In the genomic region with DNA sequence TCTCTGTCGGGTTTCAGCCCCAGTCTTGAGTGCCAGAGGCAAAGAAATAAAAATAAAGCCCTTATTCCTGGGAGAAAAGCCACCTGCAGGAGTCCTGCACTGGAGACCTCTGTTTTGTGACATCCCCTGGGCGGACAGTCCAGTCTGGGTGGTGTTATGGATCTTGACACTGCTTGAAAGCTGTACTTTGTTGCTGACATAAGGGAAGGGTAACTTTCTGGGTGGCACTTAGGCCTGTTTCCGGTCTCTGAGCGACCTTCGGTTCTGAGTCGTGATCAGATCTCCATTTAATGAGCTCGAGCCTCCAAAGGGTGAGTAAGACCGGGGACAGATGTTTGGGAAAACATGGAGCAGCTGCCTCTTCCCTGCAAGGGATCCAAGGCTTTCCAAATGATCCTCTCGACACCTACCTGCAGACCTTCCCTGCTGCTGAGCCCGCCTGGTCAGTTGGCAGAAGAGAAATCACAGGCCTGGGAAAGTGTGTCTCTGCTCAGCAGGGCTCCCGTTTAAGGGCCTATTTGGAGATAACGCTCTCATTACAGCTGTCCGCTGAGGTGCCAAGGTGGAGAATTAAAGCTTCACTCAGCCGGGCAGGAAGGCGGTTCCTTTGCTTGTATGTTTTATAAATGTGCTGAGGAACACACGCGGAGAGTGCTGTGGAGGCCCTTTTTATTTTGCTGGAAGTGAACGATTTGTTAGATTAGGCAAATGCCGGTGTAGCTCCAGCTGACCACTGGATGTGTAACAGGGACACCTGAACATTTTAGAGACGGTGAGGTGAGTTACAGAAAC, we compare ENCODE assay signal across 8 mouse cellular contexts. TPM values are rescaled to one million over a fixed set of nuclear protein-coding genes. Genes with fewer than 3 reads are reported as not detected.
DNase-seq lines count a peak whose midpoint lies in the region; ATAC-seq and TF ChIP-seq lines count a peak whose summit lies in the region.

No protein-coding gene starts in this region.

- H3K9me3 ChIP-seq in heart, embryonic 11.5 days (replicated peaks; ENCODE audit: control insufficient read depth, low read length): no peaks in the 10 kb centered on the region
- H3K9me3 ChIP-seq in G1E (replicated peaks): no peaks in the 10 kb centered on the region
- H3K9me3 ChIP-seq in limb, embryonic 14.5 days (ENCODE audit: control insufficient read depth, low read length): no peaks in the 10 kb centered on the region

- no peaks in the 10 kb centered on the region; the same call in 1 of the 2 replicates for H3K4me1 ChIP-seq in heart, embryonic 11.5 days (ENCODE audit: control insufficient read depth, insufficient read depth, low read length)
- H3K4me1 ChIP-seq in G1E (ENCODE audit: insufficient read depth, low read depth, low read length): peaks cover 46% of the 10 kb centered on the region
- peaks cover 11% of the 10 kb centered on the region for H3K4me1 ChIP-seq in limb, embryonic 14.5 days (ENCODE audit: control insufficient read depth, insufficient read depth, low read length)
- peaks cover 6% of the 10 kb centered on the region for H3K4me1 ChIP-seq in olfactory bulb, adult 2 months (ENCODE audit: control insufficient read depth, insufficient read depth, low read length)

- no peaks in the 10 kb centered on the region for H3K27me3 ChIP-seq in heart, embryonic 11.5 days (ENCODE audit: control insufficient read depth, insufficient read depth, low read length)
- no peaks in the 10 kb centered on the region for H3K27me3 ChIP-seq in G1E (ENCODE audit: insufficient read depth, low read length)
- H3K27me3 ChIP-seq in limb, embryonic 14.5 days (ENCODE audit: control insufficient read depth, insufficient read depth, low read length): no peaks in the 10 kb centered on the region

- no peaks in the 10 kb centered on the region for H3K36me3 ChIP-seq in heart, embryonic 11.5 days (ENCODE audit: control insufficient read depth, insufficient read depth, low read length)
- peaks cover 37% of the 10 kb centered on the region for H3K36me3 ChIP-seq in G1E (replicated peaks)
- H3K36me3 ChIP-seq in limb, embryonic 14.5 days (ENCODE audit: control insufficient read depth, insufficient read depth, low read length): no peaks in the 10 kb centered on the region

- WGBS in heart, embryonic 11.5 days (ENCODE audit: insufficient replicate concordance): 78% methylated on average over 20 of the region's 20 CpGs
- WGBS in limb, embryonic 14.5 days: 61% methylated on average over 20 of the region's 20 CpGs
- WGBS in olfactory bulb, adult 2 months: 71% methylated on average over 20 of the region's 20 CpGs

- ATAC-seq in heart, embryonic 11.5 days (replicated peaks; ENCODE audit: insufficient number of reproducible peaks, low FRiP score, low TSS enrichment): peak; percentile 4; the same call in 1 of the 2 replicates
- peak; percentile 29 for ATAC-seq in G1E (ENCODE audit: extremely low read depth, insufficient number of reproducible peaks, low FRiP score, poor library complexity, severe bottlenecking)
- peak; percentile 6; the same call in 1 of the 2 replicates for ATAC-seq in erythroblast, adult 5-6 weeks (replicated peaks; ENCODE audit: low FRiP score, poor library complexity, severe bottlenecking)
- ATAC-seq in limb, embryonic 14.5 days (ENCODE audit: low FRiP score, low read depth): peak; percentile 27; the same call in 1 of the 2 replicates

- H3K27ac ChIP-seq in heart, embryonic 11.5 days (ENCODE audit: low read depth, low read length): 0 out of 2 replicates have a peak overlapping the region, but pooled peaks have one; percentile 29
- 0 out of 2 replicates have a peak overlapping the region, but pooled peaks have one; percentile 48 for H3K27ac ChIP-seq in limb, embryonic 14.5 days (replicated peaks; ENCODE audit: low read depth, low read length)
- H3K27ac ChIP-seq in olfactory bulb, adult 2 months (ENCODE audit: insufficient read depth, low read depth, low read length): no peak overlapping the region

- peak overlapping the region; percentile 77 for H3K4me2 ChIP-seq in heart, embryonic 11.5 days
- peak overlapping the region; percentile 76 for H3K4me2 ChIP-seq in limb, embryonic 14.5 days (replicated peaks; ENCODE audit: low read depth, low read length, severe bottlenecking)

- peak overlapping the region; percentile 91 for H3K4me3 ChIP-seq in heart, embryonic 11.5 days (ENCODE audit: low read depth, low read length)
- H3K4me3 ChIP-seq in G1E (ENCODE audit: low read depth, low read length): peak overlapping the region; percentile 87
- peak overlapping the region; percentile 73 for H3K4me3 ChIP-seq in limb, embryonic 14.5 days (replicated peaks; ENCODE audit: low read length)
- peak overlapping the region; percentile 88 for H3K4me3 ChIP-seq in olfactory bulb, adult 2 months (ENCODE audit: insufficient read depth, low read depth, low read length)

- TF ChIP-seq CTCF in G1E (IDR thresholded peaks at IDR 0.05; ENCODE audit: low read depth, low read length): no peak
- TF ChIP-seq CTCF in olfactory bulb, adult 2 months (IDR thresholded peaks at IDR 0.05; ENCODE audit: insufficient read depth, low read depth, low read length): no peak

- DNase-seq in heart, postnatal 10 days: no peak
- peak; percentile 5 for DNase-seq in G1E (ENCODE audit: low spot score)
- no peak for DNase-seq in limb, embryonic 14.5 days (ENCODE audit: low spot score)
- DNase-seq in adrenal gland, postnatal 14 days: no peak
- no peak for DNase-seq in lung, postnatal 14 days

- no peak for TF ChIP-seq POLR2A in limb, embryonic 14.5 days (IDR thresholded peaks at IDR 0.05; ENCODE audit: borderline replicate concordance, extremely low read depth, insufficient read depth, insufficient read length)
- TF ChIP-seq POLR2A in olfactory bulb, adult 2 months (IDR thresholded peaks at IDR 0.05; ENCODE audit: insufficient read depth, low read depth, low read length): no peak

- intact Hi-C loops in heart, postnatal 10 days (cut with DNase I): loop anchor here (5.0 kb wide), 2 partner anchors 108 to 337 kb away; a partner anchor contains a TSS

- no peak overlapping the region for H3K9ac ChIP-seq in heart, embryonic 11.5 days (ENCODE audit: low read depth, low read length)
- H3K9ac ChIP-seq in limb, embryonic 14.5 days (ENCODE audit: low read depth, low read length, severe bottlenecking): no peak overlapping the region

RNA-seq across cellular contexts. Expression of a gene that starts 0.6 kb away (rescaled TPM):
- polyA plus RNA-seq in heart, embryonic 11.5 days (2014; fragmentation: Nextera tagmentation; extraction: Ambion mirVana): 39.3 and 41.2 TPM in 2 replicates
- 10 to 100 TPM; 24.0 to 28.3 TPM for total RNA-seq in heart, postnatal 10 days (2021)
- total RNA-seq in G1E (2014; fragmentation: Nextera tagmentation) (61.1 and 68.6 TPM in 2 replicates), G1E (2017) (80.2 and 88.9 TPM in 2 replicates)
- polyA plus RNA-seq in G1E (2012): 3.1 and 6.6 TPM in 2 replicates
- 13.2 and 36.3 TPM in 2 replicates for total RNA-seq in erythroblast, adult 5-6 weeks (2015; ENCODE audit: low replicate concordance)
- total RNA-seq in erythroblast, adult 5-6 weeks (2017; ENCODE audit: low replicate concordance): 3.3 and 11.7 TPM in 2 replicates
- 5.9 and 10.5 TPM in 2 replicates for polyA plus RNA-seq in limb, embryonic 14.5 days (2012; rRNA removed)
- 43.4 and 50.1 TPM in 2 replicates for polyA plus RNA-seq in limb, embryonic 14.5 days (2014; fragmentation: Nextera tagmentation; extraction: Ambion mirVana)
- polyA plus RNA-seq in olfactory bulb, adult 2 months (2012; ENCODE audit: insufficient read depth, insufficient read length, low replicate concordance, missing spikeins): not detected in 2 replicates
- 45.6 and 47.3 TPM in 2 replicates for total RNA-seq in adrenal gland, postnatal 14 days (2021)
